Mouse (Mus musculus): ENCODE results near the gene Slbp. TPM values are rescaled to one million over a fixed set of nuclear protein-coding genes. Genes with fewer than 3 reads are reported as not detected.

Gene Slbp
- polyA plus RNA-seq, 1 experiment from 2014 or later: 214 TPM

GRCm38 (mm10) chr5:33630061-33630460 lies 22.3 kb downstream of the Slbp start:
- Histone ChIP-seq H3K27me3 (replicated peaks; ENCODE audit: control insufficient read depth, insufficient read depth, low read length) (no peaks in the 10 kb centered on the region), H3K4me1 (replicated peaks; ENCODE audit: control insufficient read depth, insufficient read depth, low read length) (peaks cover 14% of the 10 kb centered on the region), H3K36me3 (ENCODE audit: control insufficient read depth, insufficient read depth, low read length) (no peaks in the 10 kb centered on the region), H3K4me3 (ENCODE audit: low read depth, low read length) (peak overlapping the region; percentile 88), H3K9ac (ENCODE audit: low read length) (peak overlapping the region; percentile 51), H3K9me3 (ENCODE audit: control insufficient read depth, low read length) (no peaks in the 10 kb centered on the region), H3K4me2 (ENCODE audit: low read length) (peak overlapping the region; percentile 75), H3K27ac (ENCODE audit: low read depth) (peak overlapping the region; percentile 47)
- ATAC-seq (replicated peaks; ENCODE audit: low FRiP score, low TSS enrichment, low read depth) (peak; percentile 32; the same call in 1 of the 2 replicates), DNase-seq (ENCODE audit: low spot score) (no peak)
- 3% methylated on average over 9 of the region's 9 CpGs for WGBS

- no peaks in the 10 kb centered on the region for H3K36me3 ChIP-seq (ENCODE audit: control insufficient read depth, insufficient read depth, low read length)
- peaks cover 14% of the 10 kb centered on the region for H3K4me1 ChIP-seq (replicated peaks; ENCODE audit: control insufficient read depth, insufficient read depth, low read length)
- H3K4me3 ChIP-seq (ENCODE audit: low read depth, low read length): peak within 1 kb of the TSS; percentile 88
- WGBS: under 1% methylated on average over 98 of the region's 99 CpGs
- peak; percentile 99 for DNase-seq (ENCODE audit: low spot score)
- no peaks in the 10 kb centered on the region for H3K27me3 ChIP-seq (replicated peaks; ENCODE audit: control insufficient read depth, insufficient read depth, low read length)
- peak within 1 kb of the TSS; percentile 90 for H3K4me2 ChIP-seq (ENCODE audit: low read length)
- ATAC-seq (replicated peaks; ENCODE audit: low FRiP score, low TSS enrichment, low read depth): peak; percentile 96
- H3K9ac ChIP-seq (ENCODE audit: low read length): peak within 1 kb of the TSS; percentile 89
- H3K9me3 ChIP-seq (ENCODE audit: control insufficient read depth, low read length): no peaks in the 10 kb centered on the region
- H3K27ac ChIP-seq (ENCODE audit: low read depth): peak within 1 kb of the TSS; percentile 84
Measured at GRCm38 (mm10) chr5:33629301-33629987, 22.9 kb downstream of the Slbp start, which contains the start of the genes Fam53a and Gm9903. Gene Fam53a, minus strand, starts transcription at chr5:33629635. Gene Gm9903, plus strand, starts transcription at chr5:33629925.

GRCm38 (mm10) chr5:33628820-33629300 lies 23.5 kb downstream of the Slbp start:
- Histone ChIP-seq H3K9me3 (ENCODE audit: control insufficient read depth, low read length) (no peaks in the 10 kb centered on the region), H3K4me1 (replicated peaks; ENCODE audit: control insufficient read depth, insufficient read depth, low read length) (peaks cover 14% of the 10 kb centered on the region), H3K27me3 (replicated peaks; ENCODE audit: control insufficient read depth, insufficient read depth, low read length) (no peaks in the 10 kb centered on the region), H3K27ac (ENCODE audit: low read depth) (peak overlapping the region; percentile 84), H3K4me2 (ENCODE audit: low read length) (peak overlapping the region; percentile 90), H3K36me3 (ENCODE audit: control insufficient read depth, insufficient read depth, low read length) (no peaks in the 10 kb centered on the region), H3K4me3 (ENCODE audit: low read depth, low read length) (peak overlapping the region; percentile 88), H3K9ac (ENCODE audit: low read length) (peak overlapping the region; percentile 89)
- under 1% methylated on average over 24 of the region's 24 CpGs for WGBS
- ATAC-seq (replicated peaks; ENCODE audit: low FRiP score, low TSS enrichment, low read depth): no peak; the same call in 1 of the 2 replicates
- DNase-seq (ENCODE audit: low spot score): peak; percentile 85

GRCm38 (mm10) chr5:33627968-33628367 lies 24.4 kb downstream of the Slbp start:
- Histone ChIP-seq H3K9me3 (ENCODE audit: control insufficient read depth, low read length) (no peaks in the 10 kb centered on the region), H3K4me1 (replicated peaks; ENCODE audit: control insufficient read depth, insufficient read depth, low read length) (peaks cover 14% of the 10 kb centered on the region), H3K4me2 (ENCODE audit: low read length) (peak overlapping the region; percentile 90), H3K4me3 (ENCODE audit: low read depth, low read length) (peak overlapping the region; percentile 88), H3K27me3 (replicated peaks; ENCODE audit: control insufficient read depth, insufficient read depth, low read length) (no peaks in the 10 kb centered on the region), H3K36me3 (ENCODE audit: control insufficient read depth, insufficient read depth, low read length) (peaks cover 5% of the 10 kb centered on the region; the same call in 1 of the 2 replicates), H3K9ac (ENCODE audit: low read length) (peak overlapping the region; percentile 89; the same call in 1 of the 2 replicates), H3K27ac (ENCODE audit: low read depth) (no peak overlapping the region)
- ATAC-seq (replicated peaks; ENCODE audit: low FRiP score, low TSS enrichment, low read depth) (no peak), DNase-seq (ENCODE audit: low spot score) (no peak)
- 35% methylated on average over 4 of the region's 4 CpGs for WGBS

- Histone ChIP-seq H3K4me1 (replicated peaks; ENCODE audit: control insufficient read depth, insufficient read depth, low read length) (peaks cover 8% of the 10 kb centered on the region), H3K9me3 (ENCODE audit: control insufficient read depth, low read length) (no peaks in the 10 kb centered on the region), H3K27ac (ENCODE audit: low read depth) (no peak overlapping the region), H3K36me3 (ENCODE audit: control insufficient read depth, insufficient read depth, low read length) (peaks cover 10% of the 10 kb centered on the region; the same call in 1 of the 2 replicates), H3K4me3 (ENCODE audit: low read depth, low read length) (no peak overlapping the region), H3K4me2 (ENCODE audit: low read length) (no peak overlapping the region), H3K9ac (ENCODE audit: low read length) (no peak overlapping the region), H3K27me3 (replicated peaks; ENCODE audit: control insufficient read depth, insufficient read depth, low read length) (no peaks in the 10 kb centered on the region)
- no peak for ATAC-seq (replicated peaks; ENCODE audit: low FRiP score, low TSS enrichment, low read depth)
- no peak for DNase-seq (ENCODE audit: low spot score)
- 68% methylated on average over 3 of the region's 3 CpGs for WGBS
Measured at GRCm38 (mm10) chr5:33623766-33624165, 28.6 kb downstream of the Slbp start.

- no peaks in the 10 kb centered on the region for H3K27me3 ChIP-seq (replicated peaks; ENCODE audit: control insufficient read depth, insufficient read depth, low read length)
- H3K27ac ChIP-seq (ENCODE audit: low read depth): no peak overlapping the region
- no peaks in the 10 kb centered on the region for H3K9me3 ChIP-seq (ENCODE audit: control insufficient read depth, low read length)
- H3K4me2 ChIP-seq (ENCODE audit: low read length): no peak overlapping the region
- peaks cover 10% of the 10 kb centered on the region; the same call in 1 of the 2 replicates for H3K36me3 ChIP-seq (ENCODE audit: control insufficient read depth, insufficient read depth, low read length)
- peaks cover 1% of the 10 kb centered on the region for H3K4me1 ChIP-seq (replicated peaks; ENCODE audit: control insufficient read depth, insufficient read depth, low read length)
- ATAC-seq (replicated peaks; ENCODE audit: low FRiP score, low TSS enrichment, low read depth): no peak
- no peak for DNase-seq (ENCODE audit: low spot score)
- H3K4me3 ChIP-seq (ENCODE audit: low read depth, low read length): no peak overlapping the region
- 81% methylated on average over 2 of the region's 2 CpGs for WGBS
- H3K9ac ChIP-seq (ENCODE audit: low read length): no peak overlapping the region
Measured at GRCm38 (mm10) chr5:33622671-33623070, 29.7 kb downstream of the Slbp start.

- no peaks in the 10 kb centered on the region for H3K9me3 ChIP-seq (ENCODE audit: control insufficient read depth, low read length)
- H3K4me1 ChIP-seq (replicated peaks; ENCODE audit: control insufficient read depth, insufficient read depth, low read length): no peaks in the 10 kb centered on the region
- H3K27me3 ChIP-seq (replicated peaks; ENCODE audit: control insufficient read depth, insufficient read depth, low read length): no peaks in the 10 kb centered on the region
- ATAC-seq (replicated peaks; ENCODE audit: low FRiP score, low TSS enrichment, low read depth) (no peak), DNase-seq (ENCODE audit: low spot score) (no peak)
- H3K4me2 ChIP-seq (ENCODE audit: low read length): no peak overlapping the region
- H3K9ac ChIP-seq (ENCODE audit: low read length): no peak overlapping the region
- H3K36me3 ChIP-seq (ENCODE audit: control insufficient read depth, insufficient read depth, low read length): peaks cover 43% of the 10 kb centered on the region
- H3K4me3 ChIP-seq (ENCODE audit: low read depth, low read length): no peak overlapping the region
- 81% methylated on average over 6 of the region's 6 CpGs for WGBS
- H3K27ac ChIP-seq (ENCODE audit: low read depth): no peak overlapping the region
Measured at GRCm38 (mm10) chr5:33614391-33614790, 38.0 kb downstream of the Slbp start.

GRCm38 (mm10) chr5:33611795-33612194 lies 40.6 kb downstream of the Slbp start:
- H3K4me3 ChIP-seq (ENCODE audit: low read depth, low read length): no peak overlapping the region
- H3K9me3 ChIP-seq (ENCODE audit: control insufficient read depth, low read length): no peaks in the 10 kb centered on the region
- H3K9ac ChIP-seq (ENCODE audit: low read length): no peak overlapping the region
- DNase-seq (ENCODE audit: low spot score) (no peak), ATAC-seq (replicated peaks; ENCODE audit: low FRiP score, low TSS enrichment, low read depth) (no peak)
- H3K27ac ChIP-seq (ENCODE audit: low read depth): no peak overlapping the region
- peaks cover 68% of the 10 kb centered on the region for H3K36me3 ChIP-seq (ENCODE audit: control insufficient read depth, insufficient read depth, low read length)
- 94% methylated on average over 1 of the region's 1 CpGs for WGBS
- no peak overlapping the region for H3K4me2 ChIP-seq (ENCODE audit: low read length)
- no peaks in the 10 kb centered on the region for H3K4me1 ChIP-seq (replicated peaks; ENCODE audit: control insufficient read depth, insufficient read depth, low read length)
- no peaks in the 10 kb centered on the region for H3K27me3 ChIP-seq (replicated peaks; ENCODE audit: control insufficient read depth, insufficient read depth, low read length)
